Mouse (Mus musculus) lung, postnatal 10 days (tissue): ENCODE results near the gene Eps15.

ENCODE experiments used
- DNase-seq: peaks from one replicate; pipeline ENCODE4 v3.0.0; 2021

The Eps15 gene

GRCm38 (mm10) chr4:109279689-109280458, at the start of gene Eps15:
Eps15 (plus strand) TSS chr4:109280268.
- peak; percentile 96 for DNase-seq

GRCm38 (mm10) chr4:109234185-109234584, 45.9 kb upstream of the Eps15 start, which contains the start of gene Calr4:
Calr4 (plus strand) TSS chr4:109234485.
- no peak for DNase-seq

- DNase-seq: no peak
Observed at GRCm38 (mm10) chr4:109234806-109235350, 45.2 kb upstream of the Eps15 start.

- DNase-seq: no peak
Observed at GRCm38 (mm10) chr4:109236186-109236879, 43.7 kb upstream of the Eps15 start.

- peak; percentile 29 for DNase-seq
Observed at GRCm38 (mm10) chr4:109238428-109239268, 41.4 kb upstream of the Eps15 start.

GRCm38 (mm10) chr4:109241221-109241620, 38.8 kb upstream of the Eps15 start:
- DNase-seq: no peak

GRCm38 (mm10) chr4:109241934-109242333, 38.1 kb upstream of the Eps15 start:
- DNase-seq: peak; percentile 76

GRCm38 (mm10) chr4:109244506-109244905, 35.6 kb upstream of the Eps15 start:
- DNase-seq: no peak

- DNase-seq: no peak
Observed at GRCm38 (mm10) chr4:109245016-109245620, 35.0 kb upstream of the Eps15 start.

GRCm38 (mm10) chr4:109251605-109252004, 28.5 kb upstream of the Eps15 start:
- peak; percentile 60 for DNase-seq

- DNase-seq: no peak
Observed at GRCm38 (mm10) chr4:109252199-109252598, 27.9 kb upstream of the Eps15 start.

- peak; percentile 43 for DNase-seq
Observed at GRCm38 (mm10) chr4:109253664-109254151, 26.4 kb upstream of the Eps15 start.

- no peak for DNase-seq
Observed at GRCm38 (mm10) chr4:109254511-109254910, 25.6 kb upstream of the Eps15 start.

GRCm38 (mm10) chr4:109255321-109255720, 24.7 kb upstream of the Eps15 start:
- no peak for DNase-seq

GRCm38 (mm10) chr4:109255727-109256417, 24.2 kb upstream of the Eps15 start:
- DNase-seq: no peak

GRCm38 (mm10) chr4:109256791-109257190, 23.3 kb upstream of the Eps15 start:
- DNase-seq: no peak

- no peak for DNase-seq
Observed at GRCm38 (mm10) chr4:109257639-109258038, 22.4 kb upstream of the Eps15 start.

- DNase-seq: no peak
Observed at GRCm38 (mm10) chr4:109262068-109262467, 18.0 kb upstream of the Eps15 start.

- DNase-seq: no peak
Observed at GRCm38 (mm10) chr4:109266056-109266455, 14.0 kb upstream of the Eps15 start.

GRCm38 (mm10) chr4:109266744-109267143, 13.3 kb upstream of the Eps15 start:
- no peak for DNase-seq

- no peak for DNase-seq
Observed at GRCm38 (mm10) chr4:109267452-109267851, 12.6 kb upstream of the Eps15 start.

- DNase-seq: no peak
Observed at GRCm38 (mm10) chr4:109268903-109269302, 11.2 kb upstream of the Eps15 start.
